Mouse (Mus musculus): ENCODE data around the gene Rabep1.
A peak's percentile ranks its signal among the peaks of the same experiment; 100 is the strongest.

The Rabep1 gene

GRCm38 (mm10) chr11:70844559-70845456 is at the start of gene Rabep1:
TSS of gene Rabep1 (plus strand) at chr11:70844778.
- DNase-seq: peak; percentile 90 to 91

GRCm38 (mm10) chr11:70802208-70802864 is 42.2 kb upstream of the Rabep1 start:
- peak; percentile 68 to 69 for DNase-seq

- no peak for DNase-seq
Measured at GRCm38 (mm10) chr11:70802865-70803261, 41.7 kb upstream of the Rabep1 start.

GRCm38 (mm10) chr11:70803711-70804200 is 40.8 kb upstream of the Rabep1 start:
- peak; percentile 63 to 65 for DNase-seq

GRCm38 (mm10) chr11:70804395-70804794 is 40.2 kb upstream of the Rabep1 start:
- DNase-seq: no peak

- DNase-seq: no peak
Measured at GRCm38 (mm10) chr11:70805641-70806175, 38.9 kb upstream of the Rabep1 start.

- no peak for DNase-seq
Measured at GRCm38 (mm10) chr11:70806697-70807096, 37.9 kb upstream of the Rabep1 start.

GRCm38 (mm10) chr11:70807630-70808029 is 36.9 kb upstream of the Rabep1 start:
- DNase-seq: no peak

GRCm38 (mm10) chr11:70808101-70808500 is 36.5 kb upstream of the Rabep1 start:
- no peak for DNase-seq

GRCm38 (mm10) chr11:70809011-70809410 is 35.6 kb upstream of the Rabep1 start:
- DNase-seq: no peak

- DNase-seq: no peak
Measured at GRCm38 (mm10) chr11:70811041-70811440, 33.5 kb upstream of the Rabep1 start.

GRCm38 (mm10) chr11:70811471-70812240 is 32.9 kb upstream of the Rabep1 start:
- DNase-seq: no peak

- DNase-seq: peak; percentile 69 to 73
Measured at GRCm38 (mm10) chr11:70812365-70812764, 32.2 kb upstream of the Rabep1 start, which contains the start of gene Scimp. TSS of gene Scimp (minus strand) at chr11:70812586.

- no peak for DNase-seq
Measured at GRCm38 (mm10) chr11:70815071-70815470, 29.5 kb upstream of the Rabep1 start.

- DNase-seq: peak; percentile 80 to 81
Measured at GRCm38 (mm10) chr11:70815498-70816078, 29.0 kb upstream of the Rabep1 start.

GRCm38 (mm10) chr11:70816770-70817169 is 27.8 kb upstream of the Rabep1 start:
- DNase-seq: no peak

GRCm38 (mm10) chr11:70820120-70820519 is 24.5 kb upstream of the Rabep1 start:
- DNase-seq: no peak

- no peak for DNase-seq
Measured at GRCm38 (mm10) chr11:70821728-70822591, 22.6 kb upstream of the Rabep1 start.

- peak; percentile 56 to 61 for DNase-seq
Measured at GRCm38 (mm10) chr11:70826207-70826606, 18.4 kb upstream of the Rabep1 start.

GRCm38 (mm10) chr11:70828975-70829615 is 15.5 kb upstream of the Rabep1 start:
- DNase-seq: no peak

GRCm38 (mm10) chr11:70831201-70831600 is 13.4 kb upstream of the Rabep1 start:
- DNase-seq: no peak

All from B cell, adult 2 months (primary cell).